Mouse (Mus musculus) liver, postnatal 0 days (tissue): ENCODE results near the gene Sf3a1.

Source experiments
- CTCF ChIP-seq: sonication (generic); IDR thresholded peaks from 2 replicates; pipeline ENCODE4 v1.5.1; 2016; ENCODE audit warnings: antibody characterized with exemption, low read depth
- EP300 ChIP-seq: IDR thresholded peaks from 2 replicates; pipeline ENCODE4 v1.6.1; 2016; ENCODE audit warnings: antibody characterized with exemption, low read depth, mild to moderate bottlenecking

DNA sequence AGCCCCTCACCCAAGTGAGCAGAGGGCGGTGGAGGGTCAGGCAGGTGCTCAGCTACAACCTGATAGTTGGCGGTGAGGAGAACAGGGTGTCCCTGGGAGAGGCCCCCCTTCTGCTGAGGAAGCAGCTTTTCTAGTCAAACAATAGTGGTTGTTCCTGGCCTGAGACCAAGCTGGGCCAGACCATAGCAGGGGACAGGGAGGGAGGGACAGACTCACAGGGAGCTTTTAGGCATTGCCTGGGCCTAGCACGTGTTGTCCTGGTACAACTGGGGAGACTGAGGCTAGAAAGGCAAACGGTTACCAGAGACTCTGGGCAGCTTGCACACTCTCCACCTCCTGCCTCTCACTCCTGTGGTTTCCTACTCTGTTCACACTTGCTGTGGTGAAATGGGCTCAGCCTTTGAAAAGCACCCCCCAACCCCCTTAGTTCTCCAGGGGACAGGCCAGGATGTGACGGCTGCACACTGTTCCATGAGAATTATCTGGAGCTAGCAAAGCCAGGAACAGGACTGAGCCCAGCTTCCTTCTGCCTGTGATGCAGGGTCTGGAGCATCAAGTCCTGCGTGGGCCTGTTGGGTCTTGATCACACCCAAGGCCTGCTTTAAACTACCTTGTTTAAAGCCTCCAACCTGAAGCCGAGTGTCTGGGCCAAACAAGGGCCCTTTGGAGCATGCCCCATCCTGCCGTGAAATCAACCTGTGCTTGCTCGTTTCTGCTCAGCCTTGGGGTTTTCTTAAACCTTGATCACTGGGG lies 56.3 kb downstream of the Sf3a1 start:
- TF ChIP-seq EP300 (no peak), CTCF (no peak)
